Mouse (Mus musculus): Measurements from ENCODE around the gene Eef1akmt2.

DNA sequence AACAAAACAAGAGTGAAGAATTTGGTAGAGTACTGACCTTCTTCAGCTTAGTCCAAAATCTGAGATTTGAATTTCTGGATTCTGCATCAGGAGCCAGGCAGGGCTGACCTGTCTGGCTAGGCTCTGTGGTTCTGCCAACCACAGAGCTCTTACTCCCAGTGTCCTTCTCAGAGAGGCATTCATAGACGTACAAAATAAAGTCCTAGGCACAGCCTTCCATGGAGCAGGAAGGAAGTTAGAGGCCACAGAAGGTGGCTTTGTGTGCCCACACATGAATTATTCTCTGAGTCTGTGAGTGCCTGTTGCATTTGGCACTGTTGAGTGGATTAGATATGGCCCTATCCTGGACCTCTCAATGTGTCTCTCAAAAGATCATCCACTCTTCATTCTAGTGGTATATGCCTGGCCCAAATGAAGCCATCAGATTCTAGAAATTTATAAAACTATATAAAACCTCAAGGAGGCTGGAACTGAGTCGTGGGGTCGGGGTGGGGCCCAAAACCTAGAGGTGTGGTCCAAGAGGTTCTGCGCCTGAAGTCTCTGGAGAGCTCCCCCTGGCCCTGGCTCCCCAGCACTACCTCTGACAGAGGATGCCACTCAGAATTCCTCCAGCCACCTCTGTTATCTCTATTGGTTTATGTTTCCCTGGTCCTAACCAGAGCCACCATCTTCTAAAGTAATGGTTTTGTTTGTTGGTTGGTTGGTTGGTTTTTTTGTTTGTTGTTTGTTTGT lies 36.2 kb upstream of the Eef1akmt2 start:
- TF ChIP-seq GATA1 (IDR thresholded peaks at IDR 0.05; ENCODE audit: borderline replicate concordance, low read length) (no peak), FLI1 (IDR thresholded peaks at IDR 0.05; ENCODE audit: low read length) (no peak)

Data from megakaryocyte, embryonic 14.5 days (primary cell).